Mouse (Mus musculus): Measurements from ENCODE around the gene Wnt2. TPM values are rescaled to one million over a fixed set of nuclear protein-coding genes. Genes with fewer than 3 reads are reported as not detected.

Wnt2 gene
- polyA plus RNA-seq, 1 experiment from 2014 or later = 2.1 TPM

GRCm38 (mm10) chr6:18024133-18024794, 6.1 kb downstream of the Wnt2 start:
- H3K36me3 ChIP-seq = no peaks in the 10 kb centered on the region
- H3K27me3 ChIP-seq (replicated peaks) = peaks cover 21% of the 10 kb centered on the region
- no peak overlapping the region for H3K4me2 ChIP-seq
- H3K27ac ChIP-seq = no peak overlapping the region
- H3K4me1 ChIP-seq = no peaks in the 10 kb centered on the region
- ATAC-seq = no peak
- H3K9ac ChIP-seq = no peak overlapping the region
- H3K9me3 ChIP-seq (replicated peaks) = no peaks in the 10 kb centered on the region
- no peak overlapping the region for H3K4me3 ChIP-seq
- 68% methylated on average over 8 of the region's 8 CpGs for WGBS (ENCODE audit: insufficient replicate concordance)

- 65% methylated on average over 7 of the region's 7 CpGs for WGBS (ENCODE audit: insufficient replicate concordance)
- H3K4me3 ChIP-seq = no peak overlapping the region
- ATAC-seq = no peak
- H3K4me1 ChIP-seq = no peaks in the 10 kb centered on the region
- H3K27ac ChIP-seq = no peak overlapping the region
- H3K9me3 ChIP-seq (replicated peaks) = no peaks in the 10 kb centered on the region
- H3K36me3 ChIP-seq = no peaks in the 10 kb centered on the region
- H3K4me2 ChIP-seq = no peak overlapping the region
- no peak overlapping the region for H3K9ac ChIP-seq
- no peaks in the 10 kb centered on the region for H3K27me3 ChIP-seq (replicated peaks)
Observed at GRCm38 (mm10) chr6:18013346-18013745, 17.0 kb downstream of the Wnt2 start.

GRCm38 (mm10) chr6:18007356-18007755, 23.0 kb downstream of the Wnt2 start:
- H3K9me3 ChIP-seq (replicated peaks) = no peaks in the 10 kb centered on the region
- no peaks in the 10 kb centered on the region for H3K36me3 ChIP-seq
- no peak overlapping the region for H3K4me2 ChIP-seq
- H3K27me3 ChIP-seq (replicated peaks) = no peaks in the 10 kb centered on the region
- no peaks in the 10 kb centered on the region for H3K4me1 ChIP-seq
- H3K9ac ChIP-seq = no peak overlapping the region
- 59% methylated on average over 3 of the region's 3 CpGs for WGBS (ENCODE audit: insufficient replicate concordance)
- no peak for ATAC-seq
- no peak overlapping the region for H3K4me3 ChIP-seq
- H3K27ac ChIP-seq = no peak overlapping the region

GRCm38 (mm10) chr6:18002065-18002464, 28.3 kb downstream of the Wnt2 start:
- Histone ChIP-seq H3K27me3 (replicated peaks) (no peaks in the 10 kb centered on the region), H3K9ac (no peak overlapping the region), H3K9me3 (replicated peaks) (no peaks in the 10 kb centered on the region), H3K4me1 (no peaks in the 10 kb centered on the region), H3K4me2 (no peak overlapping the region), H3K4me3 (no peak overlapping the region), H3K36me3 (no peaks in the 10 kb centered on the region), H3K27ac (no peak overlapping the region)
- no peak for ATAC-seq
- WGBS (ENCODE audit: insufficient replicate concordance) = 73% methylated on average over 6 of the region's 6 CpGs

GRCm38 (mm10) chr6:17998497-17998896, 31.9 kb downstream of the Wnt2 start:
- H3K4me3 ChIP-seq = no peak overlapping the region
- no peaks in the 10 kb centered on the region for H3K27me3 ChIP-seq (replicated peaks)
- no peak overlapping the region for H3K27ac ChIP-seq
- H3K4me2 ChIP-seq = no peak overlapping the region
- no peaks in the 10 kb centered on the region for H3K4me1 ChIP-seq
- H3K36me3 ChIP-seq = no peaks in the 10 kb centered on the region
- WGBS (ENCODE audit: insufficient replicate concordance) = 54% methylated on average over 4 of the region's 4 CpGs
- no peak overlapping the region for H3K9ac ChIP-seq
- no peaks in the 10 kb centered on the region for H3K9me3 ChIP-seq (replicated peaks)
- no peak for ATAC-seq

GRCm38 (mm10) chr6:17994956-17995790, 35.2 kb downstream of the Wnt2 start:
- H3K4me1 ChIP-seq = no peaks in the 10 kb centered on the region
- H3K4me2 ChIP-seq = no peak overlapping the region
- no peaks in the 10 kb centered on the region for H3K36me3 ChIP-seq
- H3K4me3 ChIP-seq = no peak overlapping the region
- no peak for ATAC-seq
- no peaks in the 10 kb centered on the region for H3K9me3 ChIP-seq (replicated peaks)
- H3K9ac ChIP-seq = no peak overlapping the region
- no peaks in the 10 kb centered on the region for H3K27me3 ChIP-seq (replicated peaks)
- H3K27ac ChIP-seq = no peak overlapping the region
- 70% methylated on average over 6 of the region's 6 CpGs for WGBS (ENCODE audit: insufficient replicate concordance)

- no peak overlapping the region for H3K27ac ChIP-seq
- no peak overlapping the region for H3K4me3 ChIP-seq
- H3K36me3 ChIP-seq = no peaks in the 10 kb centered on the region
- no peak overlapping the region for H3K4me2 ChIP-seq
- H3K9ac ChIP-seq = no peak overlapping the region
- no peak for ATAC-seq
- no peaks in the 10 kb centered on the region for H3K27me3 ChIP-seq (replicated peaks)
- no peaks in the 10 kb centered on the region for H3K9me3 ChIP-seq (replicated peaks)
- no peaks in the 10 kb centered on the region for H3K4me1 ChIP-seq
- WGBS (ENCODE audit: insufficient replicate concordance) = 44% methylated on average over 7 of the region's 7 CpGs
Observed at GRCm38 (mm10) chr6:17991625-17992024, 38.8 kb downstream of the Wnt2 start.

- Histone ChIP-seq H3K9ac (no peak overlapping the region), H3K27me3 (replicated peaks) (no peaks in the 10 kb centered on the region), H3K9me3 (replicated peaks) (no peaks in the 10 kb centered on the region), H3K4me1 (no peaks in the 10 kb centered on the region), H3K36me3 (no peaks in the 10 kb centered on the region), H3K27ac (no peak overlapping the region), H3K4me2 (no peak overlapping the region), H3K4me3 (no peak overlapping the region)
- ATAC-seq = no peak
- WGBS (ENCODE audit: insufficient replicate concordance) = 61% methylated on average over 9 of the region's 9 CpGs
Observed at GRCm38 (mm10) chr6:17990173-17991028, 40.0 kb downstream of the Wnt2 start.

- Histone ChIP-seq H3K4me2 (no peak overlapping the region), H3K9me3 (replicated peaks) (no peaks in the 10 kb centered on the region), H3K4me3 (no peak overlapping the region), H3K27ac (no peak overlapping the region), H3K36me3 (no peaks in the 10 kb centered on the region), H3K4me1 (no peaks in the 10 kb centered on the region), H3K27me3 (replicated peaks) (no peaks in the 10 kb centered on the region), H3K9ac (no peak overlapping the region)
- WGBS (ENCODE audit: insufficient replicate concordance) = 35% methylated on average over 1 of the region's 1 CpGs
- ATAC-seq = no peak
Observed at GRCm38 (mm10) chr6:17979361-17979760, 51.0 kb downstream of the Wnt2 start.

- H3K36me3 ChIP-seq = no peaks in the 10 kb centered on the region
- no peak for ATAC-seq
- no peak overlapping the region for H3K27ac ChIP-seq
- no peak overlapping the region for H3K4me2 ChIP-seq
- H3K27me3 ChIP-seq (replicated peaks) = no peaks in the 10 kb centered on the region
- no peak overlapping the region for H3K4me3 ChIP-seq
- no peaks in the 10 kb centered on the region for H3K9me3 ChIP-seq (replicated peaks)
- WGBS (ENCODE audit: insufficient replicate concordance) = 64% methylated on average over 3 of the region's 3 CpGs
- H3K4me1 ChIP-seq = no peaks in the 10 kb centered on the region
- H3K9ac ChIP-seq = no peak overlapping the region
Observed at GRCm38 (mm10) chr6:17978881-17979280, 51.5 kb downstream of the Wnt2 start.

GRCm38 (mm10) chr6:17978324-17978723, 52.1 kb downstream of the Wnt2 start:
- H3K4me1 ChIP-seq = no peaks in the 10 kb centered on the region
- H3K36me3 ChIP-seq = no peaks in the 10 kb centered on the region
- no peaks in the 10 kb centered on the region for H3K27me3 ChIP-seq (replicated peaks)
- ATAC-seq = no peak
- H3K27ac ChIP-seq = no peak overlapping the region
- H3K4me2 ChIP-seq = no peak overlapping the region
- no peaks in the 10 kb centered on the region for H3K9me3 ChIP-seq (replicated peaks)
- no peak overlapping the region for H3K4me3 ChIP-seq
- no peak overlapping the region for H3K9ac ChIP-seq
- WGBS (ENCODE audit: insufficient replicate concordance) = 67% methylated on average over 5 of the region's 5 CpGs

- Histone ChIP-seq H3K9ac (no peak overlapping the region), H3K27ac (no peak overlapping the region), H3K36me3 (no peaks in the 10 kb centered on the region), H3K4me2 (no peak overlapping the region), H3K27me3 (replicated peaks) (no peaks in the 10 kb centered on the region), H3K9me3 (replicated peaks) (no peaks in the 10 kb centered on the region), H3K4me3 (no peak overlapping the region), H3K4me1 (no peaks in the 10 kb centered on the region)
- 44% methylated on average over 1 of the region's 1 CpGs for WGBS (ENCODE audit: insufficient replicate concordance)
- no peak for ATAC-seq
Observed at GRCm38 (mm10) chr6:17977165-17977564, 53.2 kb downstream of the Wnt2 start.

Data from liver, embryonic 12.5 days (tissue).